Mouse (Mus musculus) CH12.LX (cell line): ENCODE data around the gene Cfap44. TPM values are rescaled to one million over a fixed set of nuclear protein-coding genes. Genes with fewer than 3 reads are reported as not detected.

ENCODE experiments used
- DNase-seq: peaks from one replicate; pipeline ENCODE4 v3.0.0-alpha.2; 2013; ENCODE audit errors: extremely low read depth
- H3K27ac ChIP-seq: 2 replicates; pipeline ENCODE4 v1.5.1; 2012; ENCODE audit warnings: low read depth, mild to moderate bottlenecking, control low read depth, moderate library complexity; ENCODE audit not compliant: insufficient read depth
- H3K27me3 ChIP-seq: replicated peaks from 2 replicates; pipeline ENCODE3; 2012; ENCODE audit warnings: inconsistent platforms
- H3K36me3 ChIP-seq, 2 experiments: replicated peaks in 1 of 2; 2 replicates each; pipeline versions ENCODE3 to v1.6.1; 2012; ENCODE audit warnings: inconsistent platforms in 1 of 2, low read length in 1 of 2, mild to moderate bottlenecking in 1 of 2, mixed read lengths in 1 of 2, moderate library complexity in 1 of 2; ENCODE audit not compliant: control insufficient read depth in 1 of 2, insufficient read depth in 1 of 2
- H3K4me1 ChIP-seq, 2 experiments: 2 replicates each; pipeline ENCODE4 v1.6.1; 2012; ENCODE audit warnings: inconsistent platforms in 1 of 2, moderate library complexity in 1 of 2; ENCODE audit not compliant: insufficient read depth in 2 of 2, control insufficient read depth in 1 of 2
- H3K4me2 ChIP-seq: 2 replicates; pipeline ENCODE4 v1.6.1; 2012; ENCODE audit warnings: low read depth, mild to moderate bottlenecking, control low read depth; ENCODE audit not compliant: poor library complexity, insufficient read depth, severe bottlenecking
- H3K4me3 ChIP-seq, 3 experiments: fragments of 150-350 bp in 1 of 3; sonication (generic) in 1 of 3; replicated peaks in 1 of 3; 2 replicates each; pipeline versions ENCODE3 to v1.5.1; 2011 to 2012; ENCODE audit warnings: low read depth in 2 of 3, low read length in 2 of 3, mild to moderate bottlenecking in 2 of 3, moderate library complexity in 2 of 3, control low read depth in 1 of 3, improper control_type of control experiment in 1 of 3, inconsistent platforms in 1 of 3, mixed read lengths in 1 of 3; ENCODE audit not compliant: poor library complexity in 1 of 3
- H3K79me2 ChIP-seq: replicated peaks from 2 replicates; pipeline ENCODE4 v1.6.1; 2012; ENCODE audit warnings: mild to moderate bottlenecking, moderate library complexity; ENCODE audit not compliant: control insufficient read depth, poor library complexity, insufficient read depth, severe bottlenecking; ENCODE audit errors: extremely low read depth
- H3K9ac ChIP-seq: 2 replicates; pipeline ENCODE4 v1.6.1; 2012; ENCODE audit warnings: low read depth, mild to moderate bottlenecking, control low read depth, moderate library complexity; ENCODE audit not compliant: insufficient read depth
- H3K9me3 ChIP-seq: replicated peaks from 2 replicates; pipeline ENCODE3; 2012; ENCODE audit warnings: low read length, inconsistent platforms, mixed read lengths
- BHLHE40 ChIP-seq: IDR thresholded peaks from 2 replicates; pipeline ENCODE4 v1.6.1; 2011; ENCODE audit warnings: mild to moderate bottlenecking, low read depth, low read length, improper control_type of control experiment
- CHD1 ChIP-seq: IDR thresholded peaks from 2 replicates; pipeline ENCODE4 v1.6.1; 2012; ENCODE audit warnings: low read depth, low read length, improper control_type of control experiment, inconsistent platforms
- CHD2 ChIP-seq: IDR thresholded peaks from 2 replicates; pipeline ENCODE4 v1.6.1; 2011; ENCODE audit warnings: low read length, improper control_type of control experiment
- ELF1 ChIP-seq: IDR thresholded peaks from 2 replicates; pipeline ENCODE4 v1.6.1; 2014; ENCODE audit warnings: low read depth, mild to moderate bottlenecking, inconsistent platforms, low read length, improper control_type of control experiment
- EP300 ChIP-seq: IDR thresholded peaks from 2 replicates; pipeline ENCODE4 v1.6.1; 2011; ENCODE audit warnings: low read length, improper control_type of control experiment
- GABPA ChIP-seq: IDR thresholded peaks from 2 replicates; pipeline ENCODE4 v1.6.1; 2012; ENCODE audit warnings: low read depth, low read length, improper control_type of control experiment, inconsistent platforms; ENCODE audit not compliant: insufficient replicate concordance
- HCFC1 ChIP-seq: IDR thresholded peaks from 2 replicates; pipeline ENCODE4 v1.6.1; 2012; ENCODE audit warnings: low read depth, mild to moderate bottlenecking, inconsistent platforms, low read length, improper control_type of control experiment
- IRF4 ChIP-seq: IDR thresholded peaks from 2 replicates; pipeline ENCODE4 v1.6.1; 2014; ENCODE audit warnings: low read depth, mild to moderate bottlenecking, inconsistent platforms, low read length, improper control_type of control experiment
- JUND ChIP-seq: conservative IDR thresholded peaks from 2 replicates; pipeline ENCODE4 v1.6.1; 2011; ENCODE audit warnings: low read depth, low read length, improper control_type of control experiment
- MAZ ChIP-seq: IDR thresholded peaks from 2 replicates; pipeline ENCODE4 v1.6.1; 2012; ENCODE audit warnings: low read depth, mild to moderate bottlenecking, inconsistent platforms, low read length, improper control_type of control experiment, moderate library complexity
- MEF2A ChIP-seq: IDR thresholded peaks from 2 replicates; pipeline ENCODE4 v1.6.1; 2014; ENCODE audit warnings: low read depth, mild to moderate bottlenecking, inconsistent platforms, low read length, improper control_type of control experiment, borderline replicate concordance
- POLR2A ChIP-seq: IDR thresholded peaks from 2 replicates; pipeline ENCODE4 v1.6.1; 2011; ENCODE audit warnings: low read depth, mild to moderate bottlenecking, improper control_type of control experiment, low read length
- SIN3A ChIP-seq: IDR thresholded peaks from 2 replicates; pipeline ENCODE4 v1.6.1; 2012; ENCODE audit warnings: low read length, improper control_type of control experiment, inconsistent platforms
- TBP ChIP-seq: conservative IDR thresholded peaks from 2 replicates; pipeline ENCODE4 v1.6.1; 2011; ENCODE audit warnings: low read depth, low read length, improper control_type of control experiment
- UBTF ChIP-seq: IDR thresholded peaks from 2 replicates; pipeline ENCODE4 v1.6.1; 2012; ENCODE audit warnings: low read depth, mild to moderate bottlenecking, inconsistent platforms, low read length, improper control_type of control experiment, moderate library complexity
- USF2 ChIP-seq: conservative IDR thresholded peaks from 2 replicates; pipeline ENCODE4 v1.6.1; 2011; ENCODE audit warnings: low read depth, low read length, improper control_type of control experiment
- dilution Hi-C: fragments of 300-500 bp; cut with MboI; formaldehyde crosslinking; loops from 2 replicates; pipeline ENCODE4 v1.14.3; 2020; ENCODE audit warnings: low sequenced_read_pairs; ENCODE audit not compliant: extremely low pct_unique_long_range_greater_than_20kb, extremely low pct_ligation_motif_present
- in situ Hi-C: fragments of 300-500 bp; cut with MboI; formaldehyde crosslinking; loops from 3 replicates; pipeline ENCODE4 v1.14.3; 2019; ENCODE audit warnings: low sequenced_read_pairs, low pct_ligation_motif_present, low pct_unique_long_range_greater_than_20kb, mixed read lengths
- polyA plus RNA-seq: library from polyadenylated mRNA; unstranded; fragments of >175 nt; gene quantifications from 2 replicates; pipeline ENCODE4 v1.2.1, GENCODE M21; 2012; ENCODE audit warnings: low read depth; ENCODE audit not compliant: insufficient read length
- total RNA-seq, 2 experiments: library from RNA; depleted of rRNA; stranded (reverse); fragments of 300-350 nt in 1 of 2; fragments of >200 nt in 1 of 2; gene quantifications; 2 replicates each; pipeline ENCODE4 v1.2.3; 2012 to 2014

Gene Cfap44
- total and polyA plus RNA-seq, 3 experiments, result not detected

DNA sequence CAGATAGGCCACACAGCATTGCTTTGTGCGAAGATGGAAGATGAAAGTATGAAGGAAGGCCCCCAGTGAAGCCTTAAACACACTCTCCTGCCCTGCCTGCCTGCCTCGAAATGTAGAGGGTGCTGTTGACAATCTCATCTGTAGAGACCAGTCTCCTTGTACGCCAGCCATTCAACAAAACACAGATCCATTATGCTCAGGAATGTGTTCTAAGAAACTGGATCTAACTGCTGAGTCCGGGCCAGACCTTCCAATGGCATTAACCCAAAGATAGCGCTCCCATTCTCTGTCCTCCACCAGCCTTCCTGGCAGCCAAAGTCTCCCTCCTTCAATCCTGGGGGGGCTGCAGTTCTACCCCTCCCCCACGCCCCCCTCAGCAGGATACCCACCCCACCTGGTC, 121.9 kb downstream of the Cfap44 start:
- no peaks in the 10 kb centered on the region for H3K4me1 ChIP-seq
- H3K27me3 ChIP-seq, result no peaks in the 10 kb centered on the region
- H3K79me2 ChIP-seq, result no peaks in the 10 kb centered on the region
- H3K27ac ChIP-seq, result no peak overlapping the region
- no peak for DNase-seq
- in situ Hi-C loops, result no loop called here
- no peak overlapping the region for H3K4me2 ChIP-seq
- H3K4me3 ChIP-seq, result no peak overlapping the region
- no peaks in the 10 kb centered on the region for H3K9me3 ChIP-seq
- TF ChIP-seq CHD2 (no peak), EP300 (no peak), MAZ (no peak)
- TF ChIP-seq, all 38 proteins: peak for 0
- dilution Hi-C loops, result no loop called here
- no peaks in the 10 kb centered on the region for H3K36me3 ChIP-seq
- H3K9ac ChIP-seq, result no peak overlapping the region

DNA sequence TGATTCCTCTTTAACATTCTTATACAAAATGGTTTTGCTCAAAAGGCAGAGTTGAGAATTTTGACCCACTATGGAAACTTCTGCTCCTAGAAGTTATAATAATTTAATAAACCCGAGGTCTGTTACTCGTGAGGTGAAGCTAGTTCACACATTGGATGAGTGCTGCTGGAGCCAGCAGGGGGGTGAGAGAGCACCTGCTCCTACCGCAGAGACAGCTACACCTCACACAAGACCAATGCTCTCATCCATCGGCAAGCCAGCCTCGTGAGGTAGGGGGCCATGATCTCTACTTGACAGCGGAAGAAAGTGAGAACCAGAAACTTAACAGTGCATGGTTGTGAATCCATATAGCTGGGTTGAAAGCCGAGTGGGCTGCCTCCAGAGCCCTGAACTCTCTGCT, 129.0 kb downstream of the Cfap44 start:
- H3K27ac ChIP-seq, result no peak overlapping the region
- in situ Hi-C loops, result no loop called here
- no peaks in the 10 kb centered on the region for H3K79me2 ChIP-seq
- H3K4me1 ChIP-seq, result peaks cover 0 to under 1% of the 10 kb centered on the region in 2 experiments; a peak in 1 of 4 replicates
- H3K36me3 ChIP-seq, result no peaks in the 10 kb centered on the region
- no peak for DNase-seq
- dilution Hi-C loops, result no loop called here
- H3K9me3 ChIP-seq, result no peaks in the 10 kb centered on the region
- H3K9ac ChIP-seq, result no peak overlapping the region
- no peak for TF ChIP-seq CHD1
- no peak for TF ChIP-seq TBP
- no peak for TF ChIP-seq MEF2A
- no peak for TF ChIP-seq ELF1
- TF ChIP-seq UBTF, result no peak
- no peak for TF ChIP-seq USF2
- TF ChIP-seq BHLHE40, result no peak
- no peak for TF ChIP-seq SIN3A
- no peak for TF ChIP-seq IRF4
- no peak for TF ChIP-seq GABPA
- no peak for TF ChIP-seq CHD2
- TF ChIP-seq HCFC1, result no peak
- TF ChIP-seq POLR2A, result no peak
- no peak for TF ChIP-seq JUND
- no peak for TF ChIP-seq MAZ
- no peak overlapping the region for H3K4me2 ChIP-seq
- no peak overlapping the region for H3K4me3 ChIP-seq
- H3K27me3 ChIP-seq, result no peaks in the 10 kb centered on the region
